Mouse (Mus musculus) bone marrow, adult 2 months (tissue): ENCODE results near the gene Fam120b. TPM values are rescaled to one million over a fixed set of nuclear protein-coding genes. Genes with fewer than 3 reads are reported as not detected.

Experiments
- H3K27ac ChIP-seq: fragments of 200-500 bp; 2 replicates; pipeline ENCODE4 v1.5.1; 2012; ENCODE audit warnings: low read depth, mild to moderate bottlenecking, control low read depth, inconsistent platforms, low read length; ENCODE audit not compliant: control insufficient read depth, poor library complexity, insufficient read depth
- H3K4me1 ChIP-seq: fragments of 200-500 bp; 2 replicates; pipeline ENCODE4 v1.6.1; 2011; ENCODE audit warnings: low read length; ENCODE audit not compliant: control insufficient read depth, insufficient read depth
- H3K4me3 ChIP-seq: fragments of 200-500 bp; replicated peaks from 2 replicates; pipeline ENCODE3; 2011; ENCODE audit warnings: mild to moderate bottlenecking, low read depth, low read length, control low read depth; ENCODE audit not compliant: control insufficient read depth
- CTCF ChIP-seq: fragments of 200-500 bp; IDR thresholded peaks from 2 replicates; pipeline ENCODE4 v1.5.1; 2011; ENCODE audit warnings: low read length, control low read depth; ENCODE audit not compliant: control insufficient read depth, insufficient read depth
- POLR2A ChIP-seq: fragments of 200-500 bp; IDR thresholded peaks from 2 replicates; pipeline ENCODE4 v1.6.1; 2011; ENCODE audit warnings: low read depth, mild to moderate bottlenecking, control low read depth, low read length, borderline replicate concordance; ENCODE audit not compliant: control insufficient read depth
- WGBS: fragments of 180-500 bp; shearing (Covaris S2); methylation state at CpG from one replicate; pipeline ENCODE4 v1.1.7; 2018; 5-methylcytosine and 5-hydroxymethylcytosine counted together
- polyA plus RNA-seq: library from polyadenylated mRNA; stranded (reverse); fragments of >200 nt; gene quantifications from 2 replicates; pipeline ENCODE4 v1.2.4, GENCODE M21; 2011; ENCODE audit warnings: low replicate concordance; ENCODE audit not compliant: missing spikeins, insufficient read depth, insufficient read length

The Fam120b gene
- 4.6 and 8.2 TPM in 2 replicates for polyA plus RNA-seq

- Histone ChIP-seq H3K27ac (peak within 1 kb of the TSS; percentile 83), H3K4me1 (peaks cover 2% of the 10 kb centered on the region; the same call in 1 of the 2 replicates), H3K4me3 (peak within 1 kb of the TSS; percentile 97)
- TF ChIP-seq POLR2A, result peak; percentile 69; the same call in 1 of the 2 replicates
- no peak for TF ChIP-seq CTCF
- WGBS, result 2% methylated on average over 31 of the region's 31 CpGs
These were observed at the start of gene Fam120b for GRCm38 (mm10) chr17:15395997-15396675. Gene Fam120b, plus strand, starts transcription at chr17:15396202.

DNA sequence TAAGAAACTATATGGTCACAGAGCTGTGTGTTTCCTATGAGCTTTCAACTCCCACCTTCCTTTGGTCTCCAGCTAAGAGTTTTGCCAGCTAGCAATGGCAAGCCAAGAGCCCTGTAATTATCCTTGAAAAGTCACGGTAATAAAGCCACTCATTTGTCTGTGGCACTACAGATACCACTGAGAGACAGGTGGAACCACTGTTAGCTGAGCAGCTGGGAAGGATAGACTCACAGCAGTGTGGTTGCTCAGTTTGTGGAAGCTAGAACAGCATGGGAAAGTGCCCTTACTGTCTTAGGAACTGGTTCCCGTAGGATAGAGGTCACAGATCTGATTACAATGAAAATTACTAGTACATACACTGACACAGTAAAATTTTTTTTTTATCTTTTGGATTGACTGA, 45.9 kb upstream of the Fam120b start:
- TF ChIP-seq POLR2A (no peak), CTCF (no peak)

DNA sequence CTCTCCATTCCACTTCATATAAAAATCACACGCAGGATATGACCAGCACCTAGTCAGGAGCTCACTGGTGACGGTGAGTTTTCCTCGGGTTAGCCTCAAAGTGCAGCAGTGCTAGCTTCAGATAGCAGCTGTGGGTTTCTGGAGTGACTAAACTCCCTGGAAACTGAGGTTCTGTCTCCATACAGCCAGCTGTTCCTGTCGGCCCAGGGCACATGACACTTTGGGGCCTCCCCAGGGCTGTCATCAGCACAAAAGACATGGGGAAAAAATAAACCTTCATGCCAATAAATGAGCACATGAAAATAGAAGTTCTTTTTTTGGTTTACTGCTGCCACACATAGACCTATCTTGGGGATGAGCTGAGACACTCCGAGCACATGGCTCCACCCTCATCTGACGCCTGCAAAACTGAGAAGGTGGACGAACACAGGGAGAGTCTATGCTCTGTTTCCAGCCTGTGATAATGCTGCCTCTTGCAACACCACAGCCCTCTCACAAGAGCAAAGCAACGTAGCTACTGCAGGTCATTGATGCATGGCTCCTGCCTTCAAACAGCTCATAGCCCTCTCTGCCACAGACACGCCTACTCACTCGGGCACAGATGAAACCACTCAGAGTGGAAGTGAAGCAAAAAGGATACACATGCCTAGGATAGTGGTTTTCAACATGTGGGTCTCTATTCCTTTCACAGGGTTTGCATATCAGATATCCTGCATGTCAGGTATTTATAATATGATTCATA, 43.0 kb upstream of the Fam120b start:
- TF ChIP-seq CTCF (no peak), POLR2A (no peak)
- no peaks in the 10 kb centered on the region; the same call in 1 of the 2 replicates for H3K4me1 ChIP-seq
- WGBS, result 37% methylated on average over 10 of the region's 10 CpGs
- no peak overlapping the region for H3K27ac ChIP-seq
- no peak overlapping the region for H3K4me3 ChIP-seq

More for the DNA sequence above, 45.9 kb upstream of the Fam120b start:
- Histone ChIP-seq H3K4me3 (no peak overlapping the region), H3K4me1 (no peaks in the 10 kb centered on the region; the same call in 1 of the 2 replicates), H3K27ac (no peak overlapping the region)
- 71% methylated on average over 2 of the region's 2 CpGs for WGBS

DNA sequence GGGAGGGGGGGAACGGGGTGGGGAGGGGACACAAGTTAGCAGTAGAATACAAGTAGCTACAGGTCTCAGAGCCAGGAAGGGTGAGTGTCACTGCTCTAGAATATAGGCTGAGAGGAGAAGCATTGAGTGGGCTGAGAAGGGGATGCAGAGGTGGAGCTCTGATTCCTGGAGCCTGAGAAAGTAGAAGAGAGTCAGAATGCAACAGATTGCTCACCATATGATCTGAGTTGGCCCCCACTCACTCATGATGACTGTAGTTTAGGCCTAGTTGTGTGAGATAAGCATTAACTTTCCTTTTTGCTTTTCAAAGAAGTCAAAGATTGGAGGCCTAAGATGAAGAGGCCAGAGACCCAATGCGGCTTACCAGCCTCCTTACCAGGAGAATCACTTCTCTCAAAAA, 42.0 kb upstream of the Fam120b start:
- no peaks in the 10 kb centered on the region; the same call in 1 of the 2 replicates for H3K4me1 ChIP-seq
- H3K4me3 ChIP-seq, result no peak overlapping the region
- no peak for TF ChIP-seq POLR2A
- TF ChIP-seq CTCF, result no peak
- WGBS, result 82% methylated on average over 2 of the region's 2 CpGs
- no peak overlapping the region for H3K27ac ChIP-seq

- no peak for TF ChIP-seq POLR2A
- no peak for TF ChIP-seq CTCF
- no peak overlapping the region for H3K27ac ChIP-seq
These were observed 40.9 kb upstream of the Fam120b start for GRCm38 (mm10) chr17:15355072-15355471.

DNA sequence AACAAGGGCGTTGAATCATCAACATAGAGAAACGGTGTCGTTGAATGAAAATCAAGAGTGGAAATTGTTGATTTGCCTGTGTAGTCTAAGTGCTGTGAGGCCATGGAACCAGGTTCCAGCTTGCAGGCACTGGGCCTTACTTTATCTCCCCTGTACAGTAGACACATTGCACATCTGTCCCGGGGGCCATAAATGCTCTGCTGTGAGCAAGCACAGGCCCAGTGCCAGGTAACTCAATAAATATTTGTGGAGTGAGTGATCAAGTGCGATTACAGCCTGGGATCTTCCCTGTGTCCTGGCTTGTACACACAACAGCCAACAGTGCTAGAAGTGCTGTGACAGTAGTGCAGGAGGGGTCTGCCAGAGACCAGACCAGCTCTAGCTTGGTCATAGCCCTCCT, 39.5 kb upstream of the Fam120b start:
- Histone ChIP-seq H3K27ac (no peak overlapping the region), H3K4me1 (no peaks in the 10 kb centered on the region; the same call in 1 of the 2 replicates), H3K4me3 (no peak overlapping the region)
- 86% methylated on average over 5 of the region's 5 CpGs for WGBS
- no peak for TF ChIP-seq CTCF
- no peak for TF ChIP-seq POLR2A

More at GRCm38 (mm10) chr17:15355072-15355471, 40.9 kb upstream of the Fam120b start:
- Histone ChIP-seq H3K4me1 (no peaks in the 10 kb centered on the region; the same call in 1 of the 2 replicates), H3K4me3 (no peak overlapping the region)
- WGBS, result 50% methylated on average over 3 of the region's 3 CpGs

DNA sequence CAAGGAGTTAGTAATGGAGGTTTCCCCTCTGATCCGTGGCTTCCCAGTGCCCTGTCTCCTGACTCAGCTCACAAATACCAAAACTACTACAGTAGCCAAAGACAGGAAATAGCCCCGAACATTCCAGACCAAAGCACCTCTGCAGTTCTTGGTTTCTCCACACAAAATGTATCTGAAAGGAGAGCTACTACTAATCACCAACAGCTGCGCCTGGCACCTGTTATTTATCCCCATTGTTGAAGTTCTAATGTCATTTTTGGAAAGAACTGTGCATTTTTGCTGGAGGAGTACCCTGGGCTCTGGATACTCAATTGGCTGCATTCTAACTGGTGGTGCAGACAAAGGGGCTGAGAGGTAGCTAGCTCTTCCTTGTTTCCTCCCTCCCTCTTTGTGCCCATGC, 38.9 kb upstream of the Fam120b start:
- H3K4me1 ChIP-seq, result no peaks in the 10 kb centered on the region; the same call in 1 of the 2 replicates
- H3K4me3 ChIP-seq, result no peak overlapping the region
- TF ChIP-seq POLR2A, result no peak
- no peak for TF ChIP-seq CTCF
- H3K27ac ChIP-seq, result no peak overlapping the region
- 63% methylated on average over 3 of the region's 3 CpGs for WGBS

DNA sequence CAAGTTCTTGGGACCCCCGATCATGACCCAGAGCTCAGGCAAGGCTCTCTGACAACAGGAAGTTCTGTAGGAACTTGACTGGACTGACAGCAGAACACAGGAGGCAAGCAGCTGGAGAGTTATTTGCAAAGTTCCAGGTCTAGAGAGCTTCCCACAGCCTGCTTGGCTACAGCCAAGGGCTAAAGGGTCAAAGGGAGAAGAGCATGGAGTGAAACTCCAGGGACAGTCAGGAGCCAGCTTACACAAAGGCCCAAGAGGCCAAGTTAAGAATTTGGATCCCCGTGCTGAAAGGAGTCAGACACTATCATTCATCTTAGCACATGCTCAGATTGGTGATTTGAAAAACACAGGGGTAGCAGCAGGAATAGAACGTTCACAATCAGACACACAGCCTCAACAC, 32.3 kb upstream of the Fam120b start:
- H3K4me3 ChIP-seq, result no peak overlapping the region
- no peak overlapping the region for H3K27ac ChIP-seq
- 53% methylated on average over 3 of the region's 3 CpGs for WGBS
- no peaks in the 10 kb centered on the region for H3K4me1 ChIP-seq
- no peak for TF ChIP-seq CTCF
- TF ChIP-seq POLR2A, result no peak
